Mouse (Mus musculus) kidney, adult 2 months (tissue): ENCODE results near the gene Smyd5.

Experiments used
- CTCF ChIP-seq: fragments of 200-500 bp; conservative IDR thresholded peaks from 2 replicates; pipeline ENCODE4 v1.5.1; 2011; ENCODE audit warnings: low read depth, mild to moderate bottlenecking, control low read depth, low read length, moderate library complexity, mixed read lengths; ENCODE audit not compliant: insufficient read depth, insufficient read length
- POLR2A ChIP-seq: fragments of 200-500 bp; IDR thresholded peaks from one replicate; pipeline ENCODE4 v1.6.1; 2011; ENCODE audit warnings: low read depth, low read length, control low read depth

GRCm38 (mm10) chr6:85431274-85431841, 431 bp upstream of the Smyd5 start:
- no peak for TF ChIP-seq POLR2A
- no peak for TF ChIP-seq CTCF
